Comparison of ENCODE assay signal across 7 mouse cellular contexts in the genomic region with DNA sequence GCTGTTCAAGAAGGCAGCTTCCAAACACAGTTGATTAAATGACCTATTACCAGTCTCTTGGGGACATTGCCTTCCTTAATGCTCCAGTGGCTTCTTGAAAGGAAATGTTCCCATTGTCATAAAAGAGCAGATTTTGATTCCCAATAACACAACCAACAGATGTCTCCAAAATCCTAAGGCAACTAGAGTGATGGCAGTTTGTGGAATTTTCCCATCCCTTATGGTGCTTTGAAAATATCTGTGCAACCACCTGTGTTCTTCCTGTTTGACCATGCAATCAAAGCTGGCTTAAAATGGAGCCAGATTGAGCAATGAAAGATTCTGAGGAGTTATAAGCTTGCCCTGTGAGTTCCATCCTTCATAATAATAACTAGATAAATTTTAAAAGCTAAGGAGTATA.
"Had no signal": no experiment of that assay in that cellular context is flagged by ENCODE, and none has a peak within 500 bp of the region (broad histone marks: within the 10 kb centered on the region; RNA-seq: fewer than 3 reads in every experiment).

No protein-coding gene starts in this region.

- DNase-seq: kidney, adult 18-20 months; kidney, postnatal 10 days; kidney, postnatal 4 days; lung, adult 2 months; lung, postnatal 10 days; right cerebral cortex, postnatal 25 days; thymus, postnatal 36 days had no signal
